Mouse (Mus musculus): Measurements from ENCODE around the gene Gnat1.

DNA sequence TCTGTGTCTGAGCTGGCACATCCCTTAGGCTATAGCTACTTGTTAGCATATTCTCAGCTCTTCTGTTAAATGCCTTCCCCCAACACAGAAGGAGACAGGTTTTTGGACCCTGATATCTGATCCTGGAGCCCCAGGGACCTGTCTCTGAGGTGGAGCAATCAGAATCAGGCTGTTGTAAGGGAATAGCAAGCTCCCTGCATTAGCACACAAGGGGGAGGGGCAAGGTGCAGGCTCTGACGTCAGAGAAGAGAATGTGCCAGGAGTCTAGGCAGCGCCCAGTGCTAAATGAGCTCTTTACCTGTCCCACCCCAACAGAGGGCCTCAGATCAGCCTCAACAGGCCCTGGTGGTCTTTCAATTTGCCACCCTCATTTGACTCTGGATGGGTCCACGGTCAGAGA, 47.5 kb upstream of the Gnat1 start:
- TF ChIP-seq CTCF (IDR thresholded peaks at IDR 0.05; ENCODE audit: insufficient read depth, low read length) (no peak), POLR2A (IDR thresholded peaks at IDR 0.05; ENCODE audit: borderline replicate concordance, extremely low read depth, low read depth, low read length) (no peak)
